Mouse (Mus musculus) megakaryocyte-erythroid progenitor cell, adult 5-6 weeks (primary cell): ENCODE measurements around the gene Gna14. TPM values are rescaled to one million over a fixed set of nuclear protein-coding genes. Genes with fewer than 3 reads are reported as not detected.

ENCODE experiments used
- ATAC-seq: replicated peaks from 2 replicates; pipeline ENCODE4 v1.8.0; 2016; ENCODE audit warnings: mild to moderate bottlenecking, inconsistent platforms; ENCODE audit not compliant: severe bottlenecking, poor library complexity, low FRiP score, low TSS enrichment
- total RNA-seq, 2 experiments: library from RNA; stranded (forward) in 1 of 2; stranded (reverse) in 1 of 2; fragments of 200-1000, 215-1000 nt in 1 of 2; fragments of >200 nt in 1 of 2; fragmentation: Nextera tagmentation in 1 of 2; gene quantifications; 2 replicates each; pipeline ENCODE4 v1.2.3; 2014 to 2017

Gene Gna14
- total RNA-seq, 2 experiments from 2014 or later, result 12.5 to 12.7 TPM

- ATAC-seq, result no peak
Measured at GRCm38 (mm10) chr19:16559243-16559896, 123.8 kb downstream of the Gna14 start.

- ATAC-seq, result no peak
Measured at GRCm38 (mm10) chr19:16562676-16563075, 127.1 kb downstream of the Gna14 start.

DNA sequence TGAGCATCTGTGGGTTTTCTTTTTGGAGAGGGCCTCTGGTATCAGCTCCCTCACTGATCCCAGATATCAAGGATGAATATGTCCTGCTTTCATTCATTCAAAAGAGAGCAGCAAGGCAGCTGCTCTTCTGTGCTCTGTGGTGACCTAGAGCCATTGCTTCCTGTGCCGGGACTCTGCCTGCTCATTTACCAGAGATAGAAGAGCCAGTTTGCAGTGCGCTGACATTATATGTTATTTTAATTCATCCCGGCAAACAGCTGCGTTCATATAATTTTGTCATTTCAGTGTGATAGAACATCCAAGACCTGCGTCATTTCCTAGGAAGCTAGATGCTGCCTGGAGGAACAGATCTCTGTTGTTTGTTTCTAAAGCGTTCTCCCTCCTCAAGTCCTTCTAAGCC, 141.2 kb downstream of the Gna14 start:
- no peak for ATAC-seq

DNA sequence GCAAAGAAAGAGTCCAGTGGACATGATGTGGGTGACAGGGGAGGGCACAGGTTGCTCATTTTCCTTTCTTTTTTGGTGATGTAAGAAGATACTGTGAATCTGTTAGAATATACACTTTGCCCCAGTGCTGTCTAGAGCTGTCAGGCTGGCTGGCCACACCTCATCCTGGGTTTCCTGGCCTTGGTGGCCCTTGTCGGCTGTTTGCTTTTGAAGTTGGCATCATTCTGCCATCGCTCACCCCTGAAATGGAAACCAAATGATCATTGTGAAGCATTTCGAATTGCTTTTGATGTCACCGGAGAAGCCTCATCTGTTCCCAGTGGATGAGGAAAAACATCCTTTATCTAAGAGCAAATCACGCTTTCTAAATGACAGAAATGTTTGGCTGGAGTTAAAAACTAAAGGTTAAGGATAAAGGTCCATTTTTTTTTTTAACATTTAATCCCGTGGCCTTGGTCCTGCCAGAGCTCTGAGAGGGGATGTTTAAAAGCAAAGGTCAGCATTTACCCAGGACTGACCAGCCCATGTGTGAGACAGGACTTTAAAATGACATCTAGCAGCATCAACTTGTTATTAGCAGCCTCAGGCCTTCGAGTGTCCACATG, 144.2 kb downstream of the Gna14 start:
- no peak for ATAC-seq

DNA sequence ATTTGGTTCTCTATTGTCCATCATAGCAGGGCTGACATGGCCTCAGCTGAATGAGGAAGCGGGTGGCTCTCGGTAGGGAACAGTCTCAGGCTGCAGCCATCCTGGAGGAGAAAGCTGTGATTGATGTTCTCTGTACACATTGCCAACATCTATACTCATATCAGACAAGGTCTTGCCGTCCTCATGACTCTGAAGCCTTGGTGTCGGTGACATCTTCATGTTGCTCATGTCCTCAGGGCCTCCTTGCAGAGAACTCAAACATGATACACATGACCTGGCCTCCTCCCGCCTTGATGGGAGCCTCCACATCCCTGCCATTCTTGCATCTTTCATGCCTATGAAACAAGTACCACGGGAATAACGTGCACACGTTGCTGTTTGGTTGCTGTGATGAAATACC, 144.9 kb downstream of the Gna14 start:
- ATAC-seq, result no peak

GRCm38 (mm10) chr19:16584546-16584945, 149.0 kb downstream of the Gna14 start:
- ATAC-seq, result no peak

GRCm38 (mm10) chr19:16585379-16585778, 149.8 kb downstream of the Gna14 start:
- peak; percentile 77; the same call in 1 of the 2 replicates for ATAC-seq

GRCm38 (mm10) chr19:16593256-16593974, 157.9 kb downstream of the Gna14 start:
- ATAC-seq, result no peak

GRCm38 (mm10) chr19:16593975-16594317, 158.4 kb downstream of the Gna14 start:
- ATAC-seq, result no peak

DNA sequence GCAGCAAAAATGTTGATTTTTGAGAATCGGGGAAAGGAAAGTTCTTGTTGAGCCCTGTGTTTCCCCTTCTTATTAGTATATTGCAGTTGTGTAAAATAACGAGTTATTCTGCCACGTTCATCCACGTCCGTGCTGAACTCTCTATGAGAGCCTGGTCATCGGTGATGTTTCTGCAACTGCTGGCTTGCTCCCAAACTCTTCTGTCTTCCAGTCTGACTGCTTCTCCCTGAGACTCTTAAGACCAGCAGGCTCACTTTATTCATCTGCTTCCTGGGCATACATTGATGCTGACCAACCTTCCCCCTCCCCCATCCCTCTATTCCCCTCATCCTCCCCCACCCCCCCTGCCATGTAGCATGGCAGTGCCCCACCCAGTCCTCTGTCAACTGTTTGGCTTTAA, 161.7 kb downstream of the Gna14 start:
- ATAC-seq, result no peak

GRCm38 (mm10) chr19:16598653-16599297, 163.2 kb downstream of the Gna14 start:
- peak; percentile 67 for ATAC-seq

GRCm38 (mm10) chr19:16599298-16599970, 163.9 kb downstream of the Gna14 start:
- peak; percentile 41 for ATAC-seq

- no peak for ATAC-seq
Measured at GRCm38 (mm10) chr19:16602026-16602425, 166.5 kb downstream of the Gna14 start.

- ATAC-seq, result no peak
Measured at GRCm38 (mm10) chr19:16607634-16608033, 172.1 kb downstream of the Gna14 start.

DNA sequence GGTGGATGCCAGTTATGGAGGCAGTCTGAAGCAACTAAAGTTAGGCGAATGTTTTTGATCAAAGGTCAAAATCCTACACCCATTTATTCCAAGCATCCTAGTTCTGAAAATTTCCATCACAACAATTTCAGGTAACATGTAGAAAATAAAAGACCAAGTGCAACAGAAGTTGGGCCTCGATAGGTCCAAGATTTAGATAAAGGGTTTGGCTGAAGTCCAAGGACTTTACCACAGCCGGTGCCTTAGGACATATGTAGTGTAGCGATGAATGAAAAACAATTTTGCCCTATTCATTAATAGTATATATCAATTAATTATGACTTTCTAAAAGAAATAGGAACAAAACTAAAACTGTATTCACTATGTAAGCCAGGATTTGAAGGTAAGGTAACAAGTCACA, 187.6 kb downstream of the Gna14 start:
- peak; percentile 74 for ATAC-seq

DNA sequence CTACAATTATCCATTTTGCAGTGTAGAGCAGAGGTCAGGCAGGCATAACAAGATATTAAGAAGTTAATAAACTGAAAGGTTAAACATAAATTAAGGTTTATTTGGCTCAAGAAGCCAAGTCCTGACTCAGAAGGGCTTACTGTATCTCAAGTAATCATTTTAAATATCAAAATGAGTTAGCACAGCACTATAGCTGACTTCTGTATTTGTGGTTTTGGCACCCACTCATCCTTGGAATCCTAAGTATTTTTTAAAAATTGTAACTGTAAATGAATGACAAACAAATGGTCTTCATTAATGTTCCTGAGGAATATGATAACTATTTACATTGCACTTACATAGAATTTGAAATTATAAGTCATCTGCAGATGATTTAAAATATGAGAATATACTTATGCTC, 189.4 kb downstream of the Gna14 start:
- ATAC-seq, result no peak

GRCm38 (mm10) chr19:16625610-16626395, 190.2 kb downstream of the Gna14 start:
- ATAC-seq, result peak; percentile 86
